Mouse (Mus musculus) olfactory bulb, adult 2 months (tissue): Measurements from ENCODE around the gene Cdk17.

Experiments used
- CTCF ChIP-seq: fragments of 200-500 bp; IDR thresholded peaks from 2 replicates; pipeline ENCODE4 v1.5.1; 2012; ENCODE audit warnings: low read depth, mild to moderate bottlenecking, low read length, moderate library complexity; ENCODE audit not compliant: insufficient read depth
- POLR2A ChIP-seq: fragments of 200-500 bp; IDR thresholded peaks from 2 replicates; pipeline ENCODE4 v1.6.1; 2012; ENCODE audit warnings: mild to moderate bottlenecking, low read depth, low read length, moderate library complexity; ENCODE audit not compliant: insufficient read depth

GRCm38 (mm10) chr10:93129904-93130455, 30.7 kb upstream of the Cdk17 start:
- TF ChIP-seq POLR2A, result no peak
- TF ChIP-seq CTCF, result no peak
